Mouse (Mus musculus): ENCODE data around the gene Uchl5. TPM values are rescaled to one million over a fixed set of nuclear protein-coding genes. Genes with fewer than 3 reads are reported as not detected.

Uchl5 gene
- polyA plus RNA-seq, 1 experiment, result 23.4 TPM

GRCm38 (mm10) chr1:143836363-143837182 is 59.5 kb downstream of the Uchl5 start:
- Histone ChIP-seq H3K27me3 (ENCODE audit: control insufficient read depth, insufficient read depth, insufficient read length) (no peaks in the 10 kb centered on the region), H3K36me3 (ENCODE audit: control insufficient read depth, insufficient read depth) (no peaks in the 10 kb centered on the region), H3K79me3 (ENCODE audit: low read depth) (no peaks in the 10 kb centered on the region), H3K79me2 (ENCODE audit: control insufficient read depth, insufficient read depth) (no peaks in the 10 kb centered on the region), H3ac (ENCODE audit: control insufficient read depth, insufficient read length, low read depth) (no peak overlapping the region), H3K4me3 (ENCODE audit: insufficient read depth, poor library complexity, severe bottlenecking) (no peak overlapping the region)
- no peak for TF ChIP-seq FOSL1 (IDR thresholded peaks at IDR 0.05; ENCODE audit: insufficient read depth, low read length, poor library complexity, severe bottlenecking)

GRCm38 (mm10) chr1:143837681-143838080 is 60.6 kb downstream of the Uchl5 start:
- no peaks in the 10 kb centered on the region for H3K36me3 ChIP-seq (ENCODE audit: control insufficient read depth, insufficient read depth)
- no peaks in the 10 kb centered on the region for H3K27me3 ChIP-seq (ENCODE audit: control insufficient read depth, insufficient read depth, insufficient read length)

GRCm38 (mm10) chr1:143838896-143839410 is 61.9 kb downstream of the Uchl5 start:
- Histone ChIP-seq H3K36me3 (ENCODE audit: control insufficient read depth, insufficient read depth) (no peaks in the 10 kb centered on the region), H3K4me3 (ENCODE audit: insufficient read depth, poor library complexity, severe bottlenecking) (no peak overlapping the region), H3K27me3 (ENCODE audit: control insufficient read depth, insufficient read depth, insufficient read length) (no peaks in the 10 kb centered on the region), H3K79me3 (ENCODE audit: low read depth) (no peaks in the 10 kb centered on the region), H3K79me2 (ENCODE audit: control insufficient read depth, insufficient read depth) (no peaks in the 10 kb centered on the region), H3ac (ENCODE audit: control insufficient read depth, insufficient read length, low read depth) (no peak overlapping the region)
- TF ChIP-seq MYOD1 (IDR thresholded peaks at IDR 0.05; ENCODE audit: control insufficient read depth, insufficient read length, low read depth) (no peak), USF1 (IDR thresholded peaks at IDR 0.05; ENCODE audit: low read depth) (no peak), MYOG (IDR thresholded peaks at IDR 0.05; ENCODE audit: control insufficient read depth, extremely low read depth, insufficient read length) (no peak), CTCF (IDR thresholded peaks at IDR 0.05; ENCODE audit: control insufficient read depth, insufficient read depth, insufficient read length) (no peak), MAX (IDR thresholded peaks at IDR 0.05) (no peak), FOSL1 (IDR thresholded peaks at IDR 0.05; ENCODE audit: insufficient read depth, low read length, poor library complexity, severe bottlenecking) (no peak), CEBPB (IDR thresholded peaks at IDR 0.05; ENCODE audit: low read depth) (no peak)

More at GRCm38 (mm10) chr1:143837681-143838080, 60.6 kb downstream of the Uchl5 start:
- H3K79me3 ChIP-seq (ENCODE audit: low read depth), result no peaks in the 10 kb centered on the region
- H3K4me3 ChIP-seq (ENCODE audit: insufficient read depth, poor library complexity, severe bottlenecking), result no peak overlapping the region
- TF ChIP-seq CTCF (IDR thresholded peaks at IDR 0.05; ENCODE audit: control insufficient read depth, insufficient read depth, insufficient read length) (no peak), MYOD1 (IDR thresholded peaks at IDR 0.05; ENCODE audit: control insufficient read depth, insufficient read length, low read depth) (no peak), CEBPB (IDR thresholded peaks at IDR 0.05; ENCODE audit: low read depth) (no peak), MYOG (IDR thresholded peaks at IDR 0.05; ENCODE audit: control insufficient read depth, extremely low read depth, insufficient read length) (no peak), FOSL1 (IDR thresholded peaks at IDR 0.05; ENCODE audit: insufficient read depth, low read length, poor library complexity, severe bottlenecking) (no peak), MAX (IDR thresholded peaks at IDR 0.05) (no peak), USF1 (IDR thresholded peaks at IDR 0.05; ENCODE audit: low read depth) (no peak)
- no peak overlapping the region for H3ac ChIP-seq (ENCODE audit: control insufficient read depth, insufficient read length, low read depth)
- H3K79me2 ChIP-seq (ENCODE audit: control insufficient read depth, insufficient read depth), result no peaks in the 10 kb centered on the region

- Histone ChIP-seq H3K79me2 (ENCODE audit: control insufficient read depth, insufficient read depth) (no peaks in the 10 kb centered on the region), H3K79me3 (ENCODE audit: low read depth) (no peaks in the 10 kb centered on the region), H3K4me3 (ENCODE audit: insufficient read depth, poor library complexity, severe bottlenecking) (no peak overlapping the region), H3K36me3 (ENCODE audit: control insufficient read depth, insufficient read depth) (no peaks in the 10 kb centered on the region), H3ac (ENCODE audit: control insufficient read depth, insufficient read length, low read depth) (no peak overlapping the region), H3K27me3 (ENCODE audit: control insufficient read depth, insufficient read depth, insufficient read length) (no peaks in the 10 kb centered on the region)
- TF ChIP-seq MYOD1 (IDR thresholded peaks at IDR 0.05; ENCODE audit: control insufficient read depth, insufficient read length, low read depth) (no peak), CTCF (IDR thresholded peaks at IDR 0.05; ENCODE audit: control insufficient read depth, insufficient read depth, insufficient read length) (no peak), FOSL1 (IDR thresholded peaks at IDR 0.05; ENCODE audit: insufficient read depth, low read length, poor library complexity, severe bottlenecking) (no peak)
Observed at GRCm38 (mm10) chr1:143852329-143852728, 75.3 kb downstream of the Uchl5 start.

- TF ChIP-seq MAX (IDR thresholded peaks at IDR 0.05) (no peak), CTCF (IDR thresholded peaks at IDR 0.05; ENCODE audit: control insufficient read depth, insufficient read depth, insufficient read length) (no peak), MYOG (IDR thresholded peaks at IDR 0.05; ENCODE audit: control insufficient read depth, extremely low read depth, insufficient read length) (no peak), FOSL1 (IDR thresholded peaks at IDR 0.05; ENCODE audit: insufficient read depth, low read length, poor library complexity, severe bottlenecking) (no peak), MYOD1 (IDR thresholded peaks at IDR 0.05; ENCODE audit: control insufficient read depth, insufficient read length, low read depth) (no peak), USF1 (IDR thresholded peaks at IDR 0.05; ENCODE audit: low read depth) (no peak), CEBPB (IDR thresholded peaks at IDR 0.05; ENCODE audit: low read depth) (no peak)
Observed at GRCm38 (mm10) chr1:143852779-143853358, 75.8 kb downstream of the Uchl5 start.

More at GRCm38 (mm10) chr1:143852779-143853358, 75.8 kb downstream of the Uchl5 start:
- Histone ChIP-seq H3K79me2 (ENCODE audit: control insufficient read depth, insufficient read depth) (no peaks in the 10 kb centered on the region), H3K4me3 (ENCODE audit: insufficient read depth, poor library complexity, severe bottlenecking) (no peak overlapping the region), H3K79me3 (ENCODE audit: low read depth) (no peaks in the 10 kb centered on the region), H3K36me3 (ENCODE audit: control insufficient read depth, insufficient read depth) (no peaks in the 10 kb centered on the region), H3ac (ENCODE audit: control insufficient read depth, insufficient read length, low read depth) (no peak overlapping the region), H3K27me3 (ENCODE audit: control insufficient read depth, insufficient read depth, insufficient read length) (no peaks in the 10 kb centered on the region)

Data from C2C12 (cell line).